Mouse (Mus musculus): Measurements from ENCODE around the gene Vmn1r230. TPM values are rescaled to one million over a fixed set of nuclear protein-coding genes. Genes with fewer than 3 reads are reported as not detected.

Vmn1r230 gene
- not detected in 2 replicates for polyA plus RNA-seq (2015; fragmentation: Nextera tagmentation; extraction: Ambion mirVana)

GRCm38 (mm10) chr17:20840144-20840543 is at the start of gene Vmn1r230:
Gene Vmn1r230 (plus strand): TSS chr17:20840444.
- H3K36me3 ChIP-seq (replicated peaks) = no peaks in the 10 kb centered on the region
- no peaks in the 10 kb centered on the region for H3K9me3 ChIP-seq (replicated peaks)
- H3K4me2 ChIP-seq = no peak within 1 kb of the TSS
- no peaks in the 10 kb centered on the region for H3K4me1 ChIP-seq (replicated peaks)
- no peak within 1 kb of the TSS for H3K27ac ChIP-seq (replicated peaks)
- no peaks in the 10 kb centered on the region for H3K27me3 ChIP-seq
- WGBS (ENCODE audit: insufficient replicate concordance) = 4% methylated on average over 1 of the region's 1 CpGs
- H3K4me3 ChIP-seq (replicated peaks) = no peak within 1 kb of the TSS
- H3K9ac ChIP-seq = no peak within 1 kb of the TSS
- ATAC-seq (ENCODE audit: insufficient read depth) = no peak

- no peak for ATAC-seq (ENCODE audit: insufficient read depth)
- Histone ChIP-seq H3K9me3 (replicated peaks) (no peaks in the 10 kb centered on the region), H3K9ac (no peak within 1 kb of the TSS), H3K27me3 (no peaks in the 10 kb centered on the region), H3K4me1 (replicated peaks) (no peaks in the 10 kb centered on the region), H3K4me3 (replicated peaks) (no peak within 1 kb of the TSS), H3K27ac (replicated peaks) (no peak within 1 kb of the TSS), H3K4me2 (no peak within 1 kb of the TSS), H3K36me3 (replicated peaks) (no peaks in the 10 kb centered on the region)
- 45% methylated on average over 1 of the region's 1 CpGs for WGBS (ENCODE audit: insufficient replicate concordance)
Observed at GRCm38 (mm10) chr17:20811255-20811654, 29.0 kb upstream of the Vmn1r230 start, which contains the start of gene Vmn1r229. Gene Vmn1r229 (plus strand): TSS chr17:20811555.

Other genes with a start within 250 kb of the Vmn1r230 start
- 0.02 TPM in 1 of 2 replicates, not detected in the other for gene Vmn2r110, start 244.0 kb upstream of the Vmn1r230 start, polyA plus RNA-seq (2015; fragmentation: Nextera tagmentation; extraction: Ambion mirVana)
- not detected in 2 replicates for gene Fpr-rs3, start 215.6 kb upstream of the Vmn1r230 start, polyA plus RNA-seq (2015; fragmentation: Nextera tagmentation; extraction: Ambion mirVana)
- not detected in 2 replicates for gene Vmn1r226, start 157.6 kb upstream of the Vmn1r230 start, polyA plus RNA-seq (2015; fragmentation: Nextera tagmentation; extraction: Ambion mirVana)
- gene Vmn1r227, start 110.6 kb upstream of the Vmn1r230 start, polyA plus RNA-seq (2015; fragmentation: Nextera tagmentation; extraction: Ambion mirVana) = not detected in 2 replicates
- not detected in 2 replicates for gene Vmn1r228, start 54.3 kb upstream of the Vmn1r230 start, polyA plus RNA-seq (2015; fragmentation: Nextera tagmentation; extraction: Ambion mirVana)
- not detected in 2 replicates for gene Vmn1r229, start 28.9 kb upstream of the Vmn1r230 start, polyA plus RNA-seq (2015; fragmentation: Nextera tagmentation; extraction: Ambion mirVana)
- gene Vmn1r231, start 64.6 kb downstream of the Vmn1r230 start, polyA plus RNA-seq (2015; fragmentation: Nextera tagmentation; extraction: Ambion mirVana) = not detected in 2 replicates
- gene Vmn1r232, start 79.3 kb downstream of the Vmn1r230 start, polyA plus RNA-seq (2015; fragmentation: Nextera tagmentation; extraction: Ambion mirVana) = not detected in 2 replicates
- 92.5 and 97.3 TPM in 2 replicates for gene Ppp2r1a, start 104.9 kb downstream of the Vmn1r230 start, polyA plus RNA-seq (2015; fragmentation: Nextera tagmentation; extraction: Ambion mirVana)
- gene Vmn1r233, start 156.0 kb downstream of the Vmn1r230 start, polyA plus RNA-seq (2015; fragmentation: Nextera tagmentation; extraction: Ambion mirVana) = not detected in 2 replicates
- gene Zfp160, start 168.5 kb downstream of the Vmn1r230 start, polyA plus RNA-seq (2015; fragmentation: Nextera tagmentation; extraction: Ambion mirVana) = 3.6 and 4.5 TPM in 2 replicates

Measured in liver, embryonic 15.5 days (tissue).